Mouse (Mus musculus) neutrophil, adult 59 days (primary cell): ENCODE measurements around the gene Lrrc7. TPM values are rescaled to one million over a fixed set of nuclear protein-coding genes. Genes with fewer than 3 reads are reported as not detected.

Experiments used
- total RNA-seq, 2 experiments: library from RNA; stranded (reverse); gene quantifications; 1 replicate in 1 of 2; 2 replicates in 1 of 2; pipeline ENCODE4 v1.2.4; 2023

Lrrc7 gene
- not detected for total RNA-seq

GRCm38 (mm10) chr3:158561987-158562360 lies at the start of gene Lrrc7:
Gene Lrrc7 (minus strand): TSS chr3:158562221.

GRCm38 (mm10) chr3:158036329-158036988 lies 525.6 kb downstream of the Lrrc7 start, which contains the start of the genes Srsf11 and Lrrc40:
Gene Srsf11 (minus strand): TSS chr3:158036639.
Gene Lrrc40 (plus strand): TSS chr3:158036662.

